Mouse (Mus musculus): Measurements from ENCODE around the gene Prkcq. TPM values are rescaled to one million over a fixed set of nuclear protein-coding genes. Genes with fewer than 3 reads are reported as not detected.

Prkcq gene
- polyA plus RNA-seq, 1 experiment: 22.0 TPM

GRCm38 (mm10) chr2:11182096-11182495, 10.2 kb downstream of the Prkcq start:
- no peaks in the 10 kb centered on the region for H3K9me3 ChIP-seq
- H3K36me3 ChIP-seq (replicated peaks; ENCODE audit: low read length): peaks cover 77% of the 10 kb centered on the region
- H3K4me1 ChIP-seq: peaks cover 94% of the 10 kb centered on the region
- no peak overlapping the region for H3K4me3 ChIP-seq (replicated peaks)
- no peak for TF ChIP-seq GATA1 (IDR thresholded peaks at IDR 0.05; ENCODE audit: borderline replicate concordance, low read length)
- H3K27me3 ChIP-seq (replicated peaks): no peaks in the 10 kb centered on the region

DNA sequence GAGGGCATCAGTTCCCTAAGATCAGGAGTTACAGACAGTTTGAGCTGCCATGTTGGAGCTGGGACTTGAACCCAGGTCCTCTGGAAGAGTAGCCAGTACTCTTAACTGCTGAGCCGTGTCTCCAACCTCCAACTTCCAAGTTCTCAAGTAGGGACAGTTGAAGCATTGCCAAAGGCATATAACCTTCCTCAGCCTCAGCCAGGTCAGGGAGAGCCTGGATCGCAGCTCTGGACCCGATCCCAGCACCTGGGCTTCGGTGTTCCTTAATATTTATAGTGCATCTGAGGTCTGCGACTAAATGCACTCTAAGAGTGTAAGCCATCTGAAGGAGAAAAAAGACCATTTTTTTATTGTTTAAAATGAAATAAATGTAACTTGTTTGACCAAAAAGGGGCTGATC, 12.1 kb downstream of the Prkcq start:
- Histone ChIP-seq H3K4me3 (replicated peaks) (no peak overlapping the region), H3K9me3 (no peaks in the 10 kb centered on the region), H3K4me1 (peaks cover 92% of the 10 kb centered on the region), H3K27me3 (replicated peaks) (no peaks in the 10 kb centered on the region), H3K36me3 (replicated peaks; ENCODE audit: low read length) (peaks cover 70% of the 10 kb centered on the region)
- TF ChIP-seq FLI1 (IDR thresholded peaks at IDR 0.05; ENCODE audit: low read length) (no peak), GATA1 (IDR thresholded peaks at IDR 0.05; ENCODE audit: borderline replicate concordance, low read length) (no peak)

DNA sequence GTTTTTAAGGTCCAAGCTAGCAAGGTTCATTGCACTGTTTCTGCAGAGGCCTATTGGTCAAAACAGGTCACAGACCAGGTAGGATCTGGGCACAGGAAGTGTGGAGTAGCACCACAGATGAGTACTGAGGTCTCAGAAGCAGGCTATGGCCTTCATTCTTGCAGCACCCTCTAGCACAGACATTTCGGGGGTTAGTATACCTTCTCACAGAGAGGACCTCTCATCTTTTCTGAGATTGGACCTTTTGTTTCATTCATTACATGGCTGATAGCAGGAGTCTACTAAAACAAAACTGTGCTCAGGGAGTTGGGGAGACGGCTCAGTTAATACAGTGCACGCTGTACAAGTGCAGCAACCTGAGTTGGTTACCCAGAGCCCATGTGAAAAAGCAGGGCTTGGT, 14.7 kb downstream of the Prkcq start:
- no peaks in the 10 kb centered on the region for H3K9me3 ChIP-seq
- H3K4me1 ChIP-seq: peaks cover 95% of the 10 kb centered on the region
- TF ChIP-seq GATA1 (IDR thresholded peaks at IDR 0.05; ENCODE audit: borderline replicate concordance, low read length): no peak
- no peak for TF ChIP-seq FLI1 (IDR thresholded peaks at IDR 0.05; ENCODE audit: low read length)
- H3K27me3 ChIP-seq (replicated peaks): no peaks in the 10 kb centered on the region
- H3K36me3 ChIP-seq (replicated peaks; ENCODE audit: low read length): peaks cover 80% of the 10 kb centered on the region
- H3K4me3 ChIP-seq (replicated peaks): peak overlapping the region; percentile 87

GRCm38 (mm10) chr2:11187166-11187565, 15.3 kb downstream of the Prkcq start:
- Histone ChIP-seq H3K36me3 (replicated peaks; ENCODE audit: low read length) (peaks cover 74% of the 10 kb centered on the region), H3K4me3 (replicated peaks) (peak overlapping the region; percentile 87), H3K9me3 (no peaks in the 10 kb centered on the region), H3K4me1 (peaks cover 95% of the 10 kb centered on the region), H3K27me3 (replicated peaks) (no peaks in the 10 kb centered on the region)
- TF ChIP-seq GATA1 (IDR thresholded peaks at IDR 0.05; ENCODE audit: borderline replicate concordance, low read length) (peak; percentile 69; the same call in 2 of the 3 replicates), FLI1 (IDR thresholded peaks at IDR 0.05; ENCODE audit: low read length) (0 out of 2 replicates have a peak, but pooled peaks have one; percentile 32)

- Histone ChIP-seq H3K4me3 (replicated peaks) (peak overlapping the region; percentile 64), H3K4me1 (peaks cover 94% of the 10 kb centered on the region), H3K9me3 (no peaks in the 10 kb centered on the region), H3K36me3 (replicated peaks; ENCODE audit: low read length) (peaks cover 65% of the 10 kb centered on the region), H3K27me3 (replicated peaks) (no peaks in the 10 kb centered on the region)
- TF ChIP-seq GATA1 (IDR thresholded peaks at IDR 0.05; ENCODE audit: borderline replicate concordance, low read length) (no peak), FLI1 (IDR thresholded peaks at IDR 0.05; ENCODE audit: low read length) (no peak)
Measured at GRCm38 (mm10) chr2:11188279-11188678, 16.4 kb downstream of the Prkcq start.

- Histone ChIP-seq H3K4me1 (peaks cover 96% of the 10 kb centered on the region), H3K36me3 (replicated peaks; ENCODE audit: low read length) (peaks cover 61% of the 10 kb centered on the region), H3K27me3 (replicated peaks) (no peaks in the 10 kb centered on the region), H3K9me3 (no peaks in the 10 kb centered on the region), H3K4me3 (replicated peaks) (peak overlapping the region; percentile 12)
- TF ChIP-seq FLI1 (IDR thresholded peaks at IDR 0.05; ENCODE audit: low read length) (no peak), GATA1 (IDR thresholded peaks at IDR 0.05; ENCODE audit: borderline replicate concordance, low read length) (no peak)
Measured at GRCm38 (mm10) chr2:11189150-11189767, 17.4 kb downstream of the Prkcq start.

GRCm38 (mm10) chr2:11192281-11193098, 20.6 kb downstream of the Prkcq start:
- Histone ChIP-seq H3K9me3 (no peaks in the 10 kb centered on the region), H3K4me3 (replicated peaks) (peak overlapping the region; percentile 92), H3K4me1 (peaks cover 96% of the 10 kb centered on the region), H3K36me3 (replicated peaks; ENCODE audit: low read length) (peaks cover 67% of the 10 kb centered on the region), H3K27me3 (replicated peaks) (no peaks in the 10 kb centered on the region)
- peak; percentile 71; the same call in 1 of the 3 replicates for TF ChIP-seq GATA1 (IDR thresholded peaks at IDR 0.05; ENCODE audit: borderline replicate concordance, low read length)
- TF ChIP-seq FLI1 (IDR thresholded peaks at IDR 0.05; ENCODE audit: low read length): no peak

GRCm38 (mm10) chr2:11193099-11193618, 21.3 kb downstream of the Prkcq start:
- Histone ChIP-seq H3K4me3 (replicated peaks) (peak overlapping the region; percentile 92), H3K36me3 (replicated peaks; ENCODE audit: low read length) (peaks cover 66% of the 10 kb centered on the region), H3K27me3 (replicated peaks) (no peaks in the 10 kb centered on the region), H3K4me1 (peaks cover 94% of the 10 kb centered on the region), H3K9me3 (no peaks in the 10 kb centered on the region)
- no peak for TF ChIP-seq GATA1 (IDR thresholded peaks at IDR 0.05; ENCODE audit: borderline replicate concordance, low read length)
- no peak for TF ChIP-seq FLI1 (IDR thresholded peaks at IDR 0.05; ENCODE audit: low read length)

DNA sequence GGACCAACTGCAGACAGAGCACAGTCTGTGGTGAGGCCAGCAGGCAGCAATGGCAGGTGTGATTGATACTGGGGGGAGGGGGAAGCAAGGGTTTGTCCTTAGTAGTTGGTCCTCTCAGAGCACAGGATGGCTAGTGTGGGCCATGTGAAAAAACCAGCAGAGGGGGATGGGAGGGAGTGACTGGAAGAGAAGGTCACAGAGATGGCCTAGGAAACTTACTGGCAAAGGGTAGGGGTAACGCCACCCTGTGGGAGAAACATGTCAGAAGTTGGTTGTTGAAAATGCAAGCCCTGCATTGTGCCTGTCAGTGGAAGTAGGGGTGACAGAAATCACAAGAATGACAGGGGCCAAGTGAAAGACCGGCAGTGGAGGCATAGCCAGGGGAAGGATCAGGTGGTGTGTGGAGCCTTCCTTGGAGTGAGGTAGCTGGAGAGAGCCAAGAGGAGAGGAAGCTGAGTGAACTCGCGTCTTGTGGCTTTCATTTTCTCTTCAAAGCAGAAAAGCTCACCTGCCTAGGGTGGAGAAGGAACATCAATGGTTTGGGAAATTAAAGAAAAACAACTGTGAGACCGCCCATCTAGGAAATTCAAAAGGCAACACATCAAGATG, 22.9 kb downstream of the Prkcq start:
- Histone ChIP-seq H3K4me1 (peaks cover 93% of the 10 kb centered on the region), H3K4me3 (replicated peaks) (peak overlapping the region; percentile 81), H3K36me3 (replicated peaks; ENCODE audit: low read length) (peaks cover 70% of the 10 kb centered on the region), H3K27me3 (replicated peaks) (no peaks in the 10 kb centered on the region), H3K9me3 (no peaks in the 10 kb centered on the region)
- TF ChIP-seq GATA1 (IDR thresholded peaks at IDR 0.05; ENCODE audit: borderline replicate concordance, low read length) (no peak), FLI1 (IDR thresholded peaks at IDR 0.05; ENCODE audit: low read length) (no peak)

Measured in megakaryocyte, embryonic 14.5 days (primary cell).